9 mouse cellular contexts compared by ENCODE assay signal in genomic region chr2:116061401-116062021, GRCm38 (mm10). TPM values are rescaled to one million over a fixed set of nuclear protein-coding genes. Genes with fewer than 3 reads are reported as not detected.
DNase-seq lines count a peak whose midpoint lies in the region; ATAC-seq and TF ChIP-seq lines count a peak whose summit lies in the region.
"Had no signal": no experiment of that assay in that cellular context is flagged by ENCODE, and none has a peak within 500 bp of the region (broad histone marks: within the 10 kb centered on the region; RNA-seq: fewer than 3 reads in every experiment).

No protein-coding gene starts in this region.

- H3K4me2 ChIP-seq in liver, embryonic 13.5 days, result peak overlapping the region; percentile 64
- H3K4me2 ChIP-seq in stomach, embryonic 15.5 days, result peak overlapping the region; percentile 71

- no peaks in the 10 kb centered on the region for H3K36me3 ChIP-seq in liver, embryonic 13.5 days
- H3K36me3 ChIP-seq in stomach, embryonic 15.5 days, result 0 out of 2 replicates have a peak, but pooled peaks cover 4% of the 10 kb centered on the region

- H3K27me3 ChIP-seq in liver, embryonic 13.5 days, result peaks cover 84% of the 10 kb centered on the region
- no peaks in the 10 kb centered on the region for H3K27me3 ChIP-seq in stomach, embryonic 15.5 days (replicated peaks)
- H3K27me3 ChIP-seq: CH12.LX had no signal

- H3K4me1 ChIP-seq in cortical plate, adult 2 months (ENCODE audit: control insufficient read depth, insufficient read depth, low read length), result no peaks in the 10 kb centered on the region
- H3K4me1 ChIP-seq in liver, embryonic 13.5 days (replicated peaks), result 0 out of 2 replicates have a peak, but pooled peaks cover 2% of the 10 kb centered on the region
- H3K4me1 ChIP-seq in stomach, embryonic 15.5 days, result 0 out of 2 replicates have a peak, but pooled peaks cover 9% of the 10 kb centered on the region

- no peak for TF ChIP-seq CTCF in cortical plate, adult 2 months (IDR thresholded peaks at IDR 0.05; ENCODE audit: extremely low read depth, insufficient read depth, low read length)

- DNase-seq in heart, adult 18-20 months, result peak; percentile 41 to 73
- no peak for DNase-seq in heart, adult 9 months (ENCODE audit: low spot score in 2 of 2)
- DNase-seq in heart, postnatal 4 days, result peak; percentile 48
- no peak for DNase-seq in liver, embryonic 13.5 days
- DNase-seq in right cerebral cortex, postnatal 14 days, result no peak
- no peak for DNase-seq in layer of hippocampus, adult 18-20 months (ENCODE audit: low spot score in 2 of 2)

- peak overlapping the region; percentile 32 for H3K27ac ChIP-seq in cortical plate, adult 2 months (ENCODE audit: insufficient read depth, low read length)
- H3K27ac ChIP-seq in liver, embryonic 13.5 days, result no peak overlapping the region
- peak overlapping the region; percentile 99 for H3K27ac ChIP-seq in stomach, embryonic 15.5 days

- H3K4me3 ChIP-seq in cortical plate, adult 2 months (ENCODE audit: insufficient read depth, low read length), result peak overlapping the region; percentile 78
- peak overlapping the region; percentile 59 for H3K4me3 ChIP-seq in liver, embryonic 13.5 days (replicated peaks)
- peak overlapping the region; percentile 69 for H3K4me3 ChIP-seq in stomach, embryonic 15.5 days (replicated peaks)

- WGBS in liver, embryonic 13.5 days (ENCODE audit: insufficient replicate concordance), result 1% methylated on average over 30 of the region's 30 CpGs
- WGBS in stomach, embryonic 15.5 days, result 2% methylated on average over 30 of the region's 30 CpGs

- no peaks in the 10 kb centered on the region for H3K9me3 ChIP-seq in liver, embryonic 13.5 days (replicated peaks)
- no peaks in the 10 kb centered on the region for H3K9me3 ChIP-seq in stomach, embryonic 15.5 days

- no peak for TF ChIP-seq POLR2A in cortical plate, adult 2 months (IDR thresholded peaks at IDR 0.05; ENCODE audit: extremely low read depth, insufficient read depth, low read length)

- ATAC-seq in liver, embryonic 13.5 days (ENCODE audit: low read depth), result no peak
- ATAC-seq in stomach, embryonic 15.5 days (ENCODE audit: insufficient read depth, low FRiP score, low read depth), result no peak

- peak overlapping the region; percentile 62 for H3K9ac ChIP-seq in liver, embryonic 13.5 days
- H3K9ac ChIP-seq in stomach, embryonic 15.5 days, result peak overlapping the region; percentile 84

RNA-seq across cellular contexts. Expression of gene Meis2, which starts 4.1 kb away (rescaled TPM):
- 10 to 100 TPM; 19.1 to 24.3 TPM for total RNA-seq in heart, adult 18-20 months (2021)
- 62.9 and 86.1 TPM in 2 replicates for polyA plus RNA-seq in cortical plate, adult 2 months (2012; rRNA removed)
- 10 to 100 TPM; 33.2 to 36.6 TPM for total RNA-seq in heart, postnatal 4 days (2021)
- 2.1 and 2.6 TPM in 2 replicates for polyA plus RNA-seq in liver, embryonic 13.5 days (2015; fragmentation: Nextera tagmentation; extraction: Ambion mirVana)
- 53.0 and 57.8 TPM in 2 replicates for polyA plus RNA-seq in stomach, embryonic 15.5 days (2015; fragmentation: Nextera tagmentation; extraction: Ambion mirVana)
- 10 to 100 TPM; 40.7 to 41.2 TPM for total RNA-seq in layer of hippocampus, adult 18-20 months (2021)
- total RNA-seq: CH12.LX had no signal

Comparison
In these comparisons a context has a peak if more than half of its experiments do, and no peak if none do; other contexts are left out.
1. DNase-seq: peak in heart, adult 18-20 months (2 of 2) and heart, postnatal 4 days (single experiment); none in heart, adult 9 months (0 of 2), liver, embryonic 13.5 days (single experiment), right cerebral cortex, postnatal 14 days (single experiment) and layer of hippocampus, adult 18-20 months (0 of 2).
2. Peak in every context shown above with its lines, with median percentiles within 50 percentile points of each other: H3K4me3 ChIP-seq.